Mouse (Mus musculus) heart, embryonic 13.5 days (tissue): Measurements from ENCODE around the gene Etv6. TPM values are rescaled to one million over a fixed set of nuclear protein-coding genes. Genes with fewer than 3 reads are reported as not detected.
A peak's percentile ranks its signal among the peaks of the same experiment; 100 is the strongest.
"Not testable (repeated sequence)": the region's sequence is repeated elsewhere in the genome, so short reads cannot be mapped to it uniquely, and the experiment has no call there.

Source experiments
- ATAC-seq: fragments of 200-750 bp; cut with Nextera tagmentation; 2 replicates; pipeline ENCODE4 v1.8.0; 2017; ENCODE audit warnings: moderate TSS enrichment; ENCODE audit not compliant: insufficient number of reproducible peaks, low FRiP score, low TSS enrichment; ENCODE audit errors: extremely low read depth
- H3K27ac ChIP-seq: fragments of 300-500 bp; sonication (generic); replicated peaks from 2 replicates; pipeline ENCODE4 v1.5.1; 2015; ENCODE audit warnings: moderate library complexity, mild to moderate bottlenecking, inconsistent platforms
- H3K27me3 ChIP-seq: fragments of 300-500 bp; sonication (generic); replicated peaks from 2 replicates; pipeline ENCODE4 v1.6.1; 2015; ENCODE audit warnings: mild to moderate bottlenecking, inconsistent platforms
- H3K36me3 ChIP-seq: fragments of 300-500 bp; sonication (generic); 2 replicates; pipeline ENCODE4 v1.6.1; 2015; ENCODE audit warnings: mild to moderate bottlenecking, inconsistent platforms
- H3K4me1 ChIP-seq: fragments of 300-500 bp; sonication (generic); 2 replicates; pipeline ENCODE4 v1.6.1; 2015; ENCODE audit warnings: inconsistent platforms
- H3K4me2 ChIP-seq: fragments of 300-500 bp; sonication (generic); 2 replicates; pipeline ENCODE4 v1.6.1; 2015; ENCODE audit warnings: inconsistent platforms, mild to moderate bottlenecking, moderate library complexity
- H3K4me3 ChIP-seq: fragments of 300-500 bp; sonication (generic); 2 replicates; pipeline ENCODE4 v1.5.1; 2015; ENCODE audit warnings: moderate library complexity, mild to moderate bottlenecking, inconsistent platforms
- H3K9ac ChIP-seq: fragments of 300-500 bp; sonication (generic); 2 replicates; pipeline ENCODE4 v1.6.1; 2015; ENCODE audit warnings: inconsistent platforms, mild to moderate bottlenecking, moderate library complexity
- H3K9me3 ChIP-seq: fragments of 300-500 bp; sonication (generic); 2 replicates; pipeline ENCODE4 v1.6.1; 2016; ENCODE audit warnings: inconsistent platforms
- WGBS: fragments of 180-500 bp; shearing (Covaris S2); methylation state at CpG from one replicate; pipeline ENCODE4 v1.1.7; 2015; ENCODE audit warnings: mixed read lengths; 5-methylcytosine and 5-hydroxymethylcytosine counted together
- polyA plus RNA-seq: library from polyadenylated mRNA; unstranded; fragments of >200 nt; fragmentation: Nextera tagmentation; extraction: Ambion mirVana; gene quantifications from 2 replicates; pipeline ENCODE4 v1.2.1, GENCODE M21; 2015

The Etv6 gene
- polyA plus RNA-seq: 12.5 and 12.8 TPM in 2 replicates

GRCm38 (mm10) chr6:134035490-134036405 lies at the start of gene Etv6:
Etv6 (plus strand) TSS chr6:134035700.
- Histone ChIP-seq H3K9ac (peak within 1 kb of the TSS; percentile 98), H3K4me2 (peak within 1 kb of the TSS; percentile 84), H3K9me3 (no peaks in the 10 kb centered on the region), H3K4me1 (peaks cover 58% of the 10 kb centered on the region), H3K27me3 (no peaks in the 10 kb centered on the region), H3K4me3 (peak within 1 kb of the TSS; percentile 84), H3K36me3 (no peaks in the 10 kb centered on the region), H3K27ac (peak within 1 kb of the TSS; percentile 100)
- WGBS: under 1% methylated on average over 62 of the region's 78 CpGs
- ATAC-seq: peak; percentile 52

- ATAC-seq: no peak
- H3K9me3 ChIP-seq: no peaks in the 10 kb centered on the region
- no peak overlapping the region for H3K4me3 ChIP-seq
- H3K9ac ChIP-seq: no peak overlapping the region
- H3K36me3 ChIP-seq: no peaks in the 10 kb centered on the region
- WGBS: 43% methylated on average over 2 of the region's 2 CpGs
- H3K27me3 ChIP-seq: no peaks in the 10 kb centered on the region
- no peaks in the 10 kb centered on the region for H3K4me1 ChIP-seq
- H3K27ac ChIP-seq: no peak overlapping the region
- no peak overlapping the region for H3K4me2 ChIP-seq
These were observed 49.3 kb upstream of the Etv6 start for GRCm38 (mm10) chr6:133986161-133986560.

- H3K27ac ChIP-seq: no peak overlapping the region
- no peaks in the 10 kb centered on the region for H3K9me3 ChIP-seq
- no peak overlapping the region for H3K4me3 ChIP-seq
- H3K9ac ChIP-seq: no peak overlapping the region
- H3K27me3 ChIP-seq: no peaks in the 10 kb centered on the region
- no peak for ATAC-seq
- no peak overlapping the region for H3K4me2 ChIP-seq
- no peaks in the 10 kb centered on the region for H3K4me1 ChIP-seq
- WGBS: 67% methylated on average over 2 of the region's 2 CpGs
- H3K36me3 ChIP-seq: no peaks in the 10 kb centered on the region
These were observed 48.4 kb upstream of the Etv6 start for GRCm38 (mm10) chr6:133987068-133987591.

GRCm38 (mm10) chr6:133988011-133988410 lies 47.5 kb upstream of the Etv6 start:
- 59% methylated on average over 9 of the region's 9 CpGs for WGBS

GRCm38 (mm10) chr6:133997461-133997860 lies 38.0 kb upstream of the Etv6 start:
- 82% methylated on average over 2 of the region's 2 CpGs for WGBS
- Histone ChIP-seq H3K9me3 (no peaks in the 10 kb centered on the region), H3K36me3 (no peaks in the 10 kb centered on the region), H3K4me2 (no peak overlapping the region), H3K4me3 (no peak overlapping the region), H3K4me1 (no peaks in the 10 kb centered on the region), H3K9ac (no peak overlapping the region), H3K27me3 (no peaks in the 10 kb centered on the region), H3K27ac (no peak overlapping the region)
- no peak for ATAC-seq

More at GRCm38 (mm10) chr6:133988011-133988410, 47.5 kb upstream of the Etv6 start:
- H3K4me1 ChIP-seq: no peaks in the 10 kb centered on the region
- no peak overlapping the region for H3K4me3 ChIP-seq
- no peak overlapping the region for H3K9ac ChIP-seq
- H3K27me3 ChIP-seq: no peaks in the 10 kb centered on the region
- no peaks in the 10 kb centered on the region for H3K9me3 ChIP-seq
- no peak overlapping the region for H3K27ac ChIP-seq
- no peaks in the 10 kb centered on the region for H3K36me3 ChIP-seq
- H3K4me2 ChIP-seq: no peak overlapping the region
- ATAC-seq: no peak

GRCm38 (mm10) chr6:133997935-133998334 lies 37.6 kb upstream of the Etv6 start:
- no peak overlapping the region for H3K4me3 ChIP-seq
- H3K4me1 ChIP-seq: no peaks in the 10 kb centered on the region
- H3K27ac ChIP-seq: no peak overlapping the region
- ATAC-seq: no peak
- no peak overlapping the region for H3K4me2 ChIP-seq
- 51% methylated on average over 2 of the region's 2 CpGs for WGBS
- no peaks in the 10 kb centered on the region for H3K36me3 ChIP-seq
- no peaks in the 10 kb centered on the region for H3K9me3 ChIP-seq
- no peaks in the 10 kb centered on the region for H3K27me3 ChIP-seq
- H3K9ac ChIP-seq: no peak overlapping the region

GRCm38 (mm10) chr6:134014488-134015110 lies 20.9 kb upstream of the Etv6 start:
- not testable (repeated sequence) for H3K27me3 ChIP-seq, H3K9me3 ChIP-seq, ATAC-seq, H3K4me1 ChIP-seq, H3K9ac ChIP-seq, H3K4me2 ChIP-seq, H3K36me3 ChIP-seq, H3K27ac ChIP-seq, H3K4me3 ChIP-seq
- 49% methylated on average over 6 of the region's 12 CpGs for WGBS

GRCm38 (mm10) chr6:134018807-134019206 lies 16.7 kb upstream of the Etv6 start:
- Histone ChIP-seq H3K27ac (no peak overlapping the region), H3K4me2 (no peak overlapping the region), H3K4me3 (no peak overlapping the region), H3K9me3 (no peaks in the 10 kb centered on the region), H3K36me3 (no peaks in the 10 kb centered on the region), H3K9ac (no peak overlapping the region), H3K27me3 (no peaks in the 10 kb centered on the region), H3K4me1 (0 out of 2 replicates have a peak, but pooled peaks cover 4% of the 10 kb centered on the region)
- WGBS: 82% methylated on average over 1 of the region's 1 CpGs
- ATAC-seq: no peak

GRCm38 (mm10) chr6:134020821-134021220 lies 14.7 kb upstream of the Etv6 start:
- no peak for ATAC-seq
- Histone ChIP-seq H3K36me3 (no peaks in the 10 kb centered on the region), H3K27me3 (no peaks in the 10 kb centered on the region), H3K4me3 (no peak overlapping the region), H3K4me2 (no peak overlapping the region), H3K9me3 (no peaks in the 10 kb centered on the region), H3K9ac (no peak overlapping the region), H3K4me1 (0 out of 2 replicates have a peak, but pooled peaks cover 1% of the 10 kb centered on the region), H3K27ac (no peak overlapping the region)
- WGBS: 67% methylated on average over 6 of the region's 6 CpGs

GRCm38 (mm10) chr6:134026264-134026663 lies 9.2 kb upstream of the Etv6 start:
- no peak overlapping the region for H3K4me3 ChIP-seq
- no peaks in the 10 kb centered on the region for H3K36me3 ChIP-seq
- H3K27me3 ChIP-seq: no peaks in the 10 kb centered on the region
- ATAC-seq: no peak
- peaks cover 9% of the 10 kb centered on the region; the same call in 1 of the 2 replicates for H3K9me3 ChIP-seq
- H3K4me1 ChIP-seq: no peaks in the 10 kb centered on the region
- no peak overlapping the region for H3K9ac ChIP-seq
- H3K27ac ChIP-seq: no peak overlapping the region
- no peak overlapping the region for H3K4me2 ChIP-seq
- 72% methylated on average over 2 of the region's 2 CpGs for WGBS

GRCm38 (mm10) chr6:134027022-134027421 lies 8.5 kb upstream of the Etv6 start:
- Histone ChIP-seq H3K9ac (no peak overlapping the region), H3K36me3 (no peaks in the 10 kb centered on the region), H3K27me3 (no peaks in the 10 kb centered on the region), H3K4me3 (no peak overlapping the region), H3K4me2 (no peak overlapping the region), H3K4me1 (no peaks in the 10 kb centered on the region), H3K9me3 (peaks cover 9% of the 10 kb centered on the region; the same call in 1 of the 2 replicates), H3K27ac (no peak overlapping the region)
- ATAC-seq: no peak
- 84% methylated on average over 4 of the region's 4 CpGs for WGBS
